Mouse (Mus musculus) CD4-positive, CD25-positive, alpha-beta regulatory T cell, adult 2 months (primary cell): ENCODE data around the gene B3gnt8.
A peak's percentile ranks its signal among the peaks of the same experiment; 100 is the strongest.

ENCODE experiments used
- DNase-seq: peaks from one replicate; pipeline ENCODE4 v3.0.0-alpha.2; 2012; ENCODE audit warnings: low read depth, low spot score

Gene B3gnt8

GRCm38 (mm10) chr7:25626509-25627430 lies at the start of gene B3gnt8:
TSS of gene B3gnt8 (plus strand) at chr7:25626654.
- peak; percentile 30 for DNase-seq

GRCm38 (mm10) chr7:25576793-25577437 lies 49.5 kb upstream of the B3gnt8 start:
- peak; percentile 68 for DNase-seq

- no peak for DNase-seq
These were observed 47.0 kb upstream of the B3gnt8 start for GRCm38 (mm10) chr7:25579441-25579840.

- DNase-seq = no peak
These were observed 44.1 kb upstream of the B3gnt8 start for GRCm38 (mm10) chr7:25582301-25582810.

GRCm38 (mm10) chr7:25584651-25585050 lies 41.8 kb upstream of the B3gnt8 start:
- DNase-seq = no peak

GRCm38 (mm10) chr7:25585351-25586204 lies 40.9 kb upstream of the B3gnt8 start:
- no peak for DNase-seq

- no peak for DNase-seq
These were observed 35.2 kb upstream of the B3gnt8 start for GRCm38 (mm10) chr7:25591226-25591625.

- DNase-seq = no peak
These were observed 32.6 kb upstream of the B3gnt8 start for GRCm38 (mm10) chr7:25593859-25594258.

GRCm38 (mm10) chr7:25599663-25600062 lies 26.8 kb upstream of the B3gnt8 start:
- peak; percentile 83 for DNase-seq

- no peak for DNase-seq
These were observed 25.8 kb upstream of the B3gnt8 start for GRCm38 (mm10) chr7:25600666-25601065.

GRCm38 (mm10) chr7:25601346-25601745 lies 25.1 kb upstream of the B3gnt8 start:
- DNase-seq = no peak

- no peak for DNase-seq
These were observed 19.8 kb upstream of the B3gnt8 start for GRCm38 (mm10) chr7:25606625-25607063.

- DNase-seq = no peak
These were observed 19.3 kb upstream of the B3gnt8 start for GRCm38 (mm10) chr7:25607196-25607595.

- DNase-seq = no peak
These were observed 16.4 kb upstream of the B3gnt8 start for GRCm38 (mm10) chr7:25610056-25610455.

GRCm38 (mm10) chr7:25611501-25611900 lies 15.0 kb upstream of the B3gnt8 start:
- DNase-seq = no peak

- no peak for DNase-seq
These were observed 12.4 kb upstream of the B3gnt8 start for GRCm38 (mm10) chr7:25614086-25614485.

- DNase-seq = no peak
These were observed 11.4 kb upstream of the B3gnt8 start for GRCm38 (mm10) chr7:25614831-25615705.

- no peak for DNase-seq
These were observed 10.8 kb upstream of the B3gnt8 start, which contains the start of gene Erich4 for GRCm38 (mm10) chr7:25615706-25616011. TSS of gene Erich4 (minus strand) at chr7:25615892.

GRCm38 (mm10) chr7:25617376-25618160 lies 8.9 kb upstream of the B3gnt8 start:
- DNase-seq = no peak
